Mouse (Mus musculus) Patski (cell line): ENCODE measurements around the gene Kctd13. TPM values are rescaled to one million over a fixed set of nuclear protein-coding genes. Genes with fewer than 3 reads are reported as not detected.
"Not testable (repeated sequence)": the region's sequence is repeated elsewhere in the genome, so short reads cannot be mapped to it uniquely, and the experiment has no call there.

Source experiments
- ATAC-seq: fragments of 100-300 bp; one replicate; pipeline ENCODE4 v1.8.0; 2021
- CTCF ChIA-PET: fragments of 350-600 bp; sonication (Branson Sonifier 250); formaldehyde crosslinking; loops from one replicate; lab custom pipeline; 2022; ENCODE audit warnings: inconsistent platforms; lab: Charles Lee
- POLR2A ChIA-PET: fragments of 350-600 bp; sonication (Branson Sonifier 250); formaldehyde crosslinking; loops from one replicate; lab custom pipeline; 2022; ENCODE audit warnings: antibody characterized with exemption, inconsistent platforms; lab: Charles Lee
- DNase-seq: peaks from one replicate; pipeline ENCODE4 v3.0.0-alpha.2; 2011; ENCODE audit warnings: low read depth, low spot score
- H3K27me3 ChIP-seq: fragments of 371-371 bp; one replicate; pipeline ENCODE4 v1.5.1; 2021
- CTCF ChIP-seq: fragments of 100-300 bp; IDR thresholded peaks from one replicate; pipeline ENCODE4 v1.5.1; 2021
- in situ Hi-C: fragments of 300-500 bp; cut with MboI; formaldehyde crosslinking; loops from 3 replicates; pipeline ENCODE4 v1.11.1; 2018; ENCODE audit warnings: low pct_unique_long_range_greater_than_20kb, mixed read lengths
- polyA plus RNA-seq: library from polyadenylated mRNA; unstranded; gene quantifications from one replicate; pipeline ENCODE4 v1.2.3, GENCODE M21; 2021

Kctd13 gene
- polyA plus RNA-seq, 1 experiment from 2014 or later = 14.0 TPM

GRCm38 (mm10) chr7:126905590-126905989 lies 23.1 kb upstream of the Kctd13 start:
- ATAC-seq = no peak
- POLR2A ChIA-PET = no interaction called here
- CTCF ChIA-PET = no interaction called here
- no peak for TF ChIP-seq CTCF
- H3K27me3 ChIP-seq = no peaks in the 10 kb centered on the region
- DNase-seq = no peak
- in situ Hi-C loops = no loop called here

- DNase-seq = no peak
- ChIA-PET CTCF (no interaction called here), POLR2A (no interaction called here)
- TF ChIP-seq CTCF = no peak
- no peak for ATAC-seq
- in situ Hi-C loops = no loop called here
- peaks cover 9% of the 10 kb centered on the region for H3K27me3 ChIP-seq
Observed at GRCm38 (mm10) chr7:126914844-126915243, 13.8 kb upstream of the Kctd13 start.

- ATAC-seq, H3K27me3 ChIP-seq, POLR2A ChIA-PET, in situ Hi-C loops, CTCF ChIA-PET, DNase-seq: not testable (repeated sequence)
Observed at GRCm38 (mm10) chr7:126918356-126918755, 10.3 kb upstream of the Kctd13 start.

- H3K27me3 ChIP-seq = peaks cover 2% of the 10 kb centered on the region
- POLR2A ChIA-PET = no interaction called here
- ATAC-seq = no peak
- CTCF ChIA-PET = no interaction called here
- no peak for TF ChIP-seq CTCF
- no peak for DNase-seq
- in situ Hi-C loops = no loop called here
Observed at GRCm38 (mm10) chr7:126919973-126920372, 8.7 kb upstream of the Kctd13 start.

GRCm38 (mm10) chr7:126921563-126921962 lies 7.1 kb upstream of the Kctd13 start:
- POLR2A ChIA-PET = no interaction called here
- no peak for ATAC-seq
- no peak for TF ChIP-seq CTCF

GRCm38 (mm10) chr7:126922624-126923060 lies 6.0 kb upstream of the Kctd13 start, which contains the start of gene Tmem219:
Tmem219 (minus strand) TSS chr7:126922917.
- no peak for TF ChIP-seq CTCF
- ChIA-PET POLR2A (no interaction called here), CTCF (no interaction called here)
- ATAC-seq (no peak), DNase-seq (no peak)
- H3K27me3 ChIP-seq = no peaks in the 10 kb centered on the region
- in situ Hi-C loops = no loop called here

More at GRCm38 (mm10) chr7:126921563-126921962, 7.1 kb upstream of the Kctd13 start:
- DNase-seq = no peak
- in situ Hi-C loops = no loop called here
- CTCF ChIA-PET = no interaction called here
- no peaks in the 10 kb centered on the region for H3K27me3 ChIP-seq

- TF ChIP-seq CTCF = no peak
- ATAC-seq (no peak), DNase-seq (no peak)
- POLR2A ChIA-PET = no interaction called here
- no peaks in the 10 kb centered on the region for H3K27me3 ChIP-seq
- CTCF ChIA-PET = no interaction called here
- in situ Hi-C loops = no loop called here
Observed at GRCm38 (mm10) chr7:126923999-126924398, 4.7 kb upstream of the Kctd13 start.

GRCm38 (mm10) chr7:126926299-126926698 lies 2.4 kb upstream of the Kctd13 start:
- TF ChIP-seq CTCF = no peak
- CTCF ChIA-PET = no interaction called here
- H3K27me3 ChIP-seq = no peaks in the 10 kb centered on the region
- in situ Hi-C loops = no loop called here
- DNase-seq (no peak), ATAC-seq (no peak)
- POLR2A ChIA-PET = interaction anchor here (0.6 kb wide), 1 partner anchor 29 kb away, joined by 4 read pairs; no protein-coding TSS in a partner anchor

- H3K27me3 ChIP-seq = no peaks in the 10 kb centered on the region
- DNase-seq (no peak), ATAC-seq (peak; percentile 51)
- CTCF ChIA-PET = interaction anchor here (0.9 kb wide), 1 partner anchor 10 kb away, joined by 3 read pairs; no protein-coding TSS in a partner anchor
- no peak for TF ChIP-seq CTCF
- POLR2A ChIA-PET = no interaction called here
- in situ Hi-C loops = no loop called here
Observed at GRCm38 (mm10) chr7:126929046-126929445, 367 bp downstream of the Kctd13 start.

- in situ Hi-C loops = no loop called here
- no peak for TF ChIP-seq CTCF
- no peak for DNase-seq
- no peaks in the 10 kb centered on the region for H3K27me3 ChIP-seq
- no peak for ATAC-seq
- ChIA-PET CTCF (no interaction called here), POLR2A (no interaction called here)
Observed at GRCm38 (mm10) chr7:126932652-126933051, 4.0 kb downstream of the Kctd13 start.

- in situ Hi-C loops = no loop called here
- DNase-seq = no peak
- POLR2A ChIA-PET = no interaction called here
- no peaks in the 10 kb centered on the region for H3K27me3 ChIP-seq
- CTCF ChIA-PET = interaction anchor here (0.6 kb wide), 1 partner anchor 157 kb away, joined by 4 read pairs; no protein-coding TSS in a partner anchor
- no peak for ATAC-seq
- TF ChIP-seq CTCF = no peak
Observed at GRCm38 (mm10) chr7:126941171-126941570, 12.5 kb downstream of the Kctd13 start.

GRCm38 (mm10) chr7:126941801-126942200 lies 13.1 kb downstream of the Kctd13 start:
- TF ChIP-seq CTCF = no peak
- POLR2A ChIA-PET = no interaction called here
- no peak for DNase-seq
- CTCF ChIA-PET = no interaction called here
- in situ Hi-C loops = no loop called here
- no peak for ATAC-seq
- no peaks in the 10 kb centered on the region for H3K27me3 ChIP-seq
